Mouse (Mus musculus) colon, adult 2 months (tissue): ENCODE data around the gene Scgb2b27. TPM values are rescaled to one million over a fixed set of nuclear protein-coding genes. Genes with fewer than 3 reads are reported as not detected.

Experiments used
- polyA plus RNA-seq: library from polyadenylated mRNA; depleted of rRNA; stranded (reverse); fragments of >200 nt; gene quantifications from 2 replicates; pipeline ENCODE4 v1.2.3, GENCODE M21; 2012; rRNA removed

Scgb2b27 gene
- not detected in 2 replicates for polyA plus RNA-seq

DNA sequence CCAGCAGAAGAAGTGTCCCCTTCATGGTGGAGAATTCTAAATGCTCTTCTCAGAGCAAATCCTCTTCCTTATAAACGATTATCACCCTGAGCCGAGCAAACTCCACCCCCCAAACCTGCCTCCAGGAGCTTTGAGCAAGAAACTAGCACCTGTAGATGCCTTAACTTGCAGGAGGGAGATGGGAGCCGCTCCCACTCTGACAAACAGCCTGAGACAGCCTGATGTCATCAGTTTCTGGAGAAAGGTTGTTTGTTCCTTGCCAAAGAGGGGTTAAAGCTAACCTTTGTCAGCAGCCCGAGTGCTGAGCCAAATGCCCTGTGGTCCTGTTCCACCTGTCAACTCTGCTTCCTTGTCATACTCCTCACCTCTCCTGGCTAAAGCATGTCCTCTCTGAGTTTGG lies at the start of gene Scgb2b27:
TSS of gene Scgb2b27 (minus strand) at position 101 of the 400 bp plus-strand sequence.

GRCm38 (mm10) chr7:34021183-34021582 lies 7.4 kb upstream of the Scgb2b27 start, which contains the start of gene Scgb1b27:
Gene Scgb1b27 (plus strand): TSS chr7:34021483.

Other genes with a start within 250 kb of the Scgb2b27 start
- gene Scgb2b26, start 68.9 kb downstream of the Scgb2b27 start, polyA plus RNA-seq, result not detected in 2 replicates
- gene Scgb1b27, start 7.5 kb upstream of the Scgb2b27 start, polyA plus RNA-seq, result not detected in 2 replicates
- not detected in 2 replicates for gene Scgb1b30, start 81.5 kb upstream of the Scgb2b27 start, polyA plus RNA-seq
- gene Wtip, start 119.3 kb upstream of the Scgb2b27 start, polyA plus RNA-seq, result 36.6 and 46.3 TPM in 2 replicates
- 21.2 and 25.2 TPM in 2 replicates for gene Uba2, start 155.7 kb upstream of the Scgb2b27 start, polyA plus RNA-seq
- 21.6 and 24.6 TPM in 2 replicates for gene Pdcd2l, start 182.7 kb upstream of the Scgb2b27 start, polyA plus RNA-seq
- gene Gpi1, start 216.4 kb upstream of the Scgb2b27 start, polyA plus RNA-seq, result 433 and 475 TPM in 2 replicates
- gene Gm6096, start 237.1 kb upstream of the Scgb2b27 start, polyA plus RNA-seq, result not detected in 2 replicates